Mouse (Mus musculus): Measurements from ENCODE around the gene Trappc12.

The Trappc12 gene

DNA sequence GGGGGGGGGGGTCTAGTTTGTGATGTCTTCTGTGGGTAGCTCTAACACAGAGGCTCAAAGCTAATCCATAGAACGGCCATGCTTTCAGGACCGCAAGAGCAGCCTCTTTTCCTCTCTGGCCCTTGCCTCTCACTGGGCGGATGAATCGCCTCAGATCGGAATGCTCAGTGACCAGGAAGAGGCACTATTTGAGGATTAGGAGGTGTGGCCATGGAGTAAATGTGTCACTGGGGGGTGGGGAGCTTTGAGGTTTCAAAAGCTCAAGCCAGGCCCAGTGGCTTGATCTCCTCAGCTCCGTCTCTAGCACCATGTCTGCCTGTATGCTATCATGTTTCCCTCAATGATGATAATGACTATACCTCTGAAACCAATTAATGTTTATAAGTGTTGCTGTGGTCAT, 61.3 kb downstream of the Trappc12 start:
- no peak for DNase-seq (ENCODE audit: low spot score in 2 of 2)

DNA sequence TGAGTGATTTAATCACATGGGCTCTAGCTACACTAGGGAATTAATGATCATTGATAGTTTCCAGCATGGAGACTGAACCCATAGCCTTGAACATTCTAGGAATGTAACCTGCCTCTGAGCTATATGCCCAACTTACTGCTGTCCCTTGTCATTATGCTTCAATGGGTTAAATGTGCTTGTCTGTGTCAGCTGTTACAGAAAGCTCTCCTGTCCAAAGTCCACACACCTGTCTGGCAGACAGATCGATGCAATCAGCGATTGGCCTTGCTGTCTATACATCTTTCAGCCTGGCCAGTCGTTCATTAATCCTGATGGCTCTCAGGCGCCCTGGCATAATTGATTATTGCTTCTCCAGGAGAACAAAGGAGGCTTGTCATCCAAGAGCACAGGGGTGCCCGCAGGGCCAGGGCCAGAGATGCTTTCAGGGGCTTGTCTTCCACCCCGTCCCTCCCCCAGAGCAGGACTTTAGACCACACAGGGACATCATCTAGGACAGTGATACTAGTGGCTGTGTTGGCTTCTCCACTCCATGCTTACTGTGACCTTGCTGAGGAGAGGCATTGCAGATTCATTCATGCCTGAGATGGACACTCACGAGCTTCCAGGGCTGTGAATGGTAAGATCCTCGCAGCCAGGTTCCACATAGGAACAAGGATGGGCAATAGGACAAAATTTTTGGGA, 63.9 kb downstream of the Trappc12 start:
- DNase-seq (ENCODE audit: low spot score in 2 of 2), result no peak

DNA sequence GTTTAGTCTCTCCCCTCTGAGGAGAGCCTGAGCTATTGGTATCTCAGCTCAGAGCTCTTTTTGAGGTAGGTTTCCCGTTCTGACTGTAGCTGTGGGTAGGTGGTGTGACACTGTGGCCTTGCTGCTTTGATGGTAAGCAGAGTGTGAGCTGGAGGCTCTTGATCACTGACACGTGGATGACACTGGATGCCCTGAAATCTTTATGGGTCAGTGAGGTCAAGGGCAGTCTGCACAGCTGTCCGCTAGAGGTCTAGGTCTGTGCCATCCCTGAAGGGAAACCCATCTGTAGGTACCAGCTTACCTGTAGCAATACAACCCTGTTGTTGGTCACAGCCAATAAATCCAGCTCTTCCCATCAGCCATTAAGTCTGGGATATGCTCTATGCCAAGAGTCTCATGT, 64.5 kb downstream of the Trappc12 start:
- DNase-seq (ENCODE audit: low spot score in 2 of 2), result no peak

DNA sequence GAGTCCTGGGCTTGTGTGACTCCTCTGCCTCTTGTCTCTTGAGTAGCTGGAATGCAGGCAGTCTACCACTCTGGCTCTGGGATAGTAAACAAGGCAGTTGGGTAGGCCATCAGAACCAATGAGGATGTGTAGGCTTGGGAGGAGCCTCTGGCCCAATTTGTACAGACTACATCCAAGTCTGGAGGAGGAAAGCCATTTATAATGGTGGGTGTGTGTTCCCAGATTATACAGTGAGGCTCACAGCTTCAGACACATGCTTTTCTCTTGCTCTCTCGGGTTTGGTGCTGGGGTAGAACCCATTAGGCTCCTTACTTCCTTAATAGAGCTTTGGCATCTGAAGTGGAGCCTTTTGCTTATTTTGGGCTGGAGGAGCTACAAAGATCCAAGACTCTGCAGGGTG, 65.6 kb downstream of the Trappc12 start:
- DNase-seq (ENCODE audit: low spot score in 2 of 2), result no peak

DNA sequence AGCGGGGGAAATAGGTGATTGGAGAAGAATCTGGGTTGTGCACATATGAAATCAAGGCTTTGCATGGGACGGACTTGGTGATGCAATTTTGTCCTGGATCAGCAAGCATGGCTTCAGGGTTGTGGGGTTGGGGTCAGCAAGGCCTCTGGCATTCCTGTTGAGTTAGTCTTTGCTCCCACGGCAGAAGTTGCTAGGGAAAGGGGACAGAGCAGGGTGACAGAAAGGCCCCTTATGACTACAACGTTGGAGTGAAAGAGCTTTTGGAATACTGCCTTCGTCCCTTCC, 74.4 kb downstream of the Trappc12 start:
- no peak for DNase-seq (ENCODE audit: low spot score in 2 of 2)

DNA sequence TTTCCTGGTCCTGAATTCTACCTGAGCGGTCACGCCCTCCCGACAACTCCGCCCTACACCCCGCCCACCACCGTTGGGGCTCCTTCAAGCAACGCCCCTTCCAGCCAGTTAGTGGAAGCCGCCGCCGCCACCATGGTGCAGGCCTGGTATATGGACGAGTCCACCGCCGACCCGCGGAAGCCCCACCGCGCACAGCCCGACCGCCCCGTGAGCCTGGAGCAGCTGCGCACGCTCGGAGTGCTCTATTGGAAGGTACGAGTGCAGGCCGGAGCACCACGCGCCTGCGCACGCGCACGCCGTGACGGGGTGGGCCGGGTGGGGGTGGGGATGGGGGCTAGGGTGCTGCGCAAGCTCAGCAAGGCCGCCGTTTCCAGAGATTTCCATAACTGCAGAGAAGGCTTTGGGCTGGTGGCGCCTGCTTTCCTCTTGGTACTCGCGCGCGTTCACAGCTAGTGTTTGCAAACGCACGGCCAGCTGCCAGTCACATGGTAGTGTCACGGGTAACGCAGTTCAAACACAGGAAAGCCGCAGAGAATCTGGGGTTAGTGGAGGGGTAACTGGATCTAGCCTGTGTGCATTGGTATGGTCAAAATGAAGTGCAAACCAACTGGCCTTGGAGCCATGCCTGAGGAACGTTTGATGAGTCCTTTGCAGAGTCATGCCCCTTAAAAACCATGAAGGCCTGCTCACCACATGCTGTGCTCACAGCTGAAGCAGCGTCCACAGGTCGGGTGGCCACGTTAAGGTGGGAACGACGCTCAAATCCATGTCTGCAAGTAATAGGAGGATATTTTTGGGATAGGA, 74.9 kb downstream of the Trappc12 start, which contains the start of gene Adi1:
TSS of gene Adi1 (plus strand) at position 111 of the 804 bp plus-strand sequence.
- DNase-seq (ENCODE audit: low spot score in 2 of 2), result peak; percentile 84 to 87

DNA sequence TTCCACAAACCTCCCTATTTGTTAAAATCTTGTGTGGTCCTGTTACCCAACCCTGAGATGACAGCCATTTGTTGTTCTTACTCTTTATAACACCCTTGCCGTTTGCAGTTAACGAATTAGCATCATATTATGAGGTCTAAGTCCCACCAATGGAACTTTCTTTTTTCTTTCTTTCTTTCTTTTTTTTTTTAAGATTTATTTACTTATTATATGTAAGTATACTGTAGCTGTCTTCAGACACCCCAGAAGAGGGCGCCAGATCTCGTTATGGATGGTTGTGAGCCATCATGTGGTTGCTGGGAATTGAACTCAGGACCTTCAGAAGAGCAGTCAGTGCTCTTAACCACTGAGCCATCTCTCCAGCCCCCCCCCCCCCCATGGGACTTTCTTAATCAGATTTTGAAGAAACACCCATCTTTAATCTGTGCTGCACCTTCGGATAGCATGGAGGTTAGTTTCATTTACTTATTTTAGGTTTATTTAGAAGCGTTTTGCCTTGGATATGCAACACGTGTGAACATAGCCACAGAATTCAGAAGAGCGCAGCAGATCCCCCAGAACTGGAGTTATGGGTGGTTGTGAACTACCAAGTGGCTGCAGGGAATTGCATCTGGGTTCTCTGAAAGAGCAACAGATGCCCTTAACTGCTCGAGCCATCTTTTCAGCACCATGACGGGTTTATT, 76.1 kb downstream of the Trappc12 start:
- DNase-seq (ENCODE audit: low spot score in 2 of 2), result no peak

DNA sequence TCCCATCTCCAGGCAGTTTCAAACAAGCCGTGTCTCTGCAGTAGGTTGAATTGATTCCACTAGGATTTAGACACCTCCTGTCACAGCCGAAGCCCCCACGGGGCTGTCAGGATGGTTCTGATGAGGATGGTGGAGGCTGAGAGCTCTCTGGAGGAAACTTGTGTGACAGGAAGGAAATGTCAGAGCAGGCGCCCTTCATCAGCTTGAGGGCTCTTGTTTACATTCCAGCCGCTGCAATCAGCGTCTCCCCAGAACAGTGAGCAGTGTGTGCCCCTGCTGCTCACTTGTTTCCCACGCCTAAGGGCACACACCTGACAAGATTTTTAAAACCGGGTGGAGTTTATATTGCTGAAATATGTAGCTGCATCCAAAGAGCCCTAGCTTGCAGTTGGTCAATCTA, 83.0 kb downstream of the Trappc12 start:
- no peak for DNase-seq (ENCODE audit: low spot score in 2 of 2)

DNA sequence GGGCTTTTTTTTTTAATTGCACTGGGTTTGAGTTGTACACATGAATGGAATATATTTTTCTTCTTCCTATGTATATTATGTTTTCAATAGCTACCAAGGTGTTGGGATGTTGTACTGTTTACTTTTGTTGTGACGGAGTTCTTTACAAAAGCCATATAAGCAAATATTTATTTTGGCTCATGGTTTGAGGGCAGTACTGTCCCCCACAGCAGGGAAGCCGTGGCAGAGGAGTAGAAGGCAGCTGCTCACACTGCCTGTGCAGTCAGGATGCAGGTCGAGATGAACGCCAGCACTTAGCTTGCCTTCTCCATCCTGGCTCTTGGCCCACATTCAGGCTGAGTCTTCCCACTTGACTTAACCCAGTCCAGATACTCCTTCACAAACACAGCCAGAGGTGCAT, 83.5 kb downstream of the Trappc12 start:
- no peak for DNase-seq (ENCODE audit: low spot score in 2 of 2)

DNA sequence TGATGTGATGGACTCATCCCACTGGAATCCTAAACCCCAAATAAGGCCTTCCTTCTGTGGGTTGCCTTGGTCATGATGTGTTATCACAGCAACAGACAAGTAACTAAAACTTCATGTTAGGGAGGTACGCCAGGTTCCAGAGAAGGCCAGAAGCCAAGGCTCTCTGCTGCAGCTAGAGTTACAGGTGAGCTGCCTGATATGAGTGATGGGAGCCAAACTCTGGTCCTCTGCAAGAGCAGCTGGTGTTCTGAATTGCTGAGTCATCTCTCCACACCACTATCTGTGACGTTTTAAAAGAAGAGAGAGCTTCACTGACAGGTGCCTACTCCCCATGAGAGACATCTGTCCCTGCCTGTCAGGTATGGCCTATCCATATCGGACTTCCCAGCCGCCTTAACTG, 87.6 kb downstream of the Trappc12 start:
- no peak for DNase-seq (ENCODE audit: low spot score in 2 of 2)

DNA sequence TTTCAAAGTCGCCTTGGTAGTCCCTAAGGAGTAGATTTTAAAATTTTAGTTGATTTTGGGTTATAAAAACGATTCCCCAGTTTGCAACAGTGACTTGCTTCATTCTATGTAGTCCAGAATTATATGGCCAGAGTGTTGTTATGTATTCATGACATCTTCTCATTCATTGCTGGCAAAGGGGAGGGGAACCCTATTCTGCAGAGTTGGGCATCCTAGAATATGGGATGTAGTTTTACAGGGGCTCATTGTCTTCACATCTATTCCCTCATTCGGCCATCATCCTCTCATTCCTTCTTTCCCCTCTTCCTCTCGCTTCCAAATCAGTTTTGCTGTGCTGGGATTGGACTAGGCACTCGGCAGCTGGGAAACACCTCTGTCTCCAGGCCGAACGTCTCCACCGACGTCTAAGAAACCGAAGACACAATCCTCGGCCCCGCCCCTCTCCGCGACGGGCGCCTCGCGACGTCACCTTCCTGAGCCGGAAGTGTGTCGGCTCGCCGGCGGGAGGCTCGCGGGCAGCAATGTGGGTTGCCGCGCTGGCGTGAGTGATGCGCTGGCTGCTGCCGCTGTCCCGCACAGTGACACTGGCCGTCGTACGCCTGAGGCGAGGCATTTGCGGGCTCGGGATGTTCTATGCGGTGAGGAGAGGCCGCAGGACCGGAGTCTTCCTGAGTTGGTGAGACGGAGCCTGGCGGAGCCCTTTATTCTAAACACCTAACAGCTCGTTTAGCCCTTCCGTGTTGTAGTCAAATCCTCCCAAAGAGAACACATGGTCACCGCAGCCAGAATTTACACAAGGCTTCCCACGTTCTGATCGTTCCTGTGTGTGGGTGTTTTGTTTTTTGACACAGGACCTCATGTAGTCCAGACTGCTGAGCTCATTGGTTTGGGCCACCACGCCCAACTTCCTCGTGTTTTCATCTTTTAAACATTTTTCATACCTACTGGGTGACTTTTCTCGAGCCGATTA, 100.8 kb downstream of the Trappc12 start, which contains the start of gene Rnaseh1:
TSS of gene Rnaseh1 (plus strand) at position 462 of the 970 bp plus-strand sequence.
- DNase-seq (ENCODE audit: low spot score in 2 of 2), result peak; percentile 90 to 91

Data from right cerebral cortex, postnatal 36 days (tissue).